Mouse (Mus musculus) liver, embryonic 14.5 days (tissue): Measurements from ENCODE around the gene Trappc6b.

Source experiments
- CTCF ChIP-seq: IDR thresholded peaks from 2 replicates; pipeline ENCODE4 v1.5.1; 2016; ENCODE audit warnings: antibody characterized with exemption, low read depth, control low read depth
- EP300 ChIP-seq: IDR thresholded peaks from 2 replicates; pipeline ENCODE4 v1.6.1; 2016; ENCODE audit warnings: antibody characterized with exemption, low read depth

DNA sequence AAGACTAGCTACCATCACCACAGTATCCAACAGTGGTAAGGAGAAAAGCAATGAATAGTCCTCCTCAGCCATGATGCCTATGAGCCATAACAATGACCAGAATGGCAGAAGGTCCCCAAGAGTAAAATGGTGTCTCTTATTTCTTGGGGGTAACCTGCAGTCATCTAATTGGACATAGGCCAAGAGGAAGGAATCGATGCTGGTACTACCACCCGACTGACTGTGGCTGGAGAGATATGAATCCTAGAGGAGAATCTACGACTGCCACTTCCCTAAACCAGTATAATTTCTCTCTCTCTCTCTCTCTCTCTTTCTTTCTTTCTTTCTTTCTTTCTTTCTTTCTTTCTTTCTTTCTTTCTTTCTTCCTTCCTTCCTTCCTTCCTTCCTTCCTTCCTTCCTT is 8.8 kb downstream of the Trappc6b start:
- TF ChIP-seq CTCF (no peak), EP300 (no peak)
